Mouse (Mus musculus) kidney, embryonic 16.5 days (tissue): ENCODE measurements around the gene Lama2. TPM values are rescaled to one million over a fixed set of nuclear protein-coding genes. Genes with fewer than 3 reads are reported as not detected.

Experiments used
- ATAC-seq: fragments of 200-750 bp; cut with Nextera tagmentation; 2 replicates; pipeline ENCODE4 v1.8.0; 2017; ENCODE audit warnings: moderate TSS enrichment; ENCODE audit not compliant: low FRiP score, low TSS enrichment
- H3K27ac ChIP-seq: fragments of 300-500 bp; sonication (generic); 2 replicates; pipeline ENCODE4 v1.5.1; 2014; ENCODE audit warnings: low read length
- H3K27me3 ChIP-seq: fragments of 300-500 bp; sonication (generic); 2 replicates; pipeline ENCODE4 v1.6.1; 2014; ENCODE audit warnings: low read length, control low read depth, mixed read lengths; ENCODE audit not compliant: insufficient read depth
- H3K36me3 ChIP-seq: fragments of 300-500 bp; sonication (generic); 2 replicates; pipeline ENCODE4 v1.6.1; 2014; ENCODE audit warnings: low read length, control low read depth, mixed read lengths; ENCODE audit not compliant: insufficient read depth
- H3K4me1 ChIP-seq: fragments of 300-500 bp; sonication (generic); 2 replicates; pipeline ENCODE4 v1.6.1; 2014; ENCODE audit warnings: low read length, control low read depth, mixed read lengths; ENCODE audit not compliant: insufficient read depth
- H3K4me2 ChIP-seq: fragments of 300-500 bp; sonication (generic); replicated peaks from 2 replicates; pipeline ENCODE4 v1.6.1; 2014; ENCODE audit warnings: low read depth, low read length
- H3K4me3 ChIP-seq: fragments of 300-500 bp; sonication (generic); 2 replicates; pipeline ENCODE4 v1.5.1; 2014; ENCODE audit warnings: mild to moderate bottlenecking, low read length
- H3K9ac ChIP-seq: fragments of 300-500 bp; sonication (generic); replicated peaks from 2 replicates; pipeline ENCODE4 v1.6.1; 2014; ENCODE audit warnings: low read length
- H3K9me3 ChIP-seq: fragments of 300-500 bp; sonication (generic); 2 replicates; pipeline ENCODE4 v1.6.1; 2016; ENCODE audit warnings: low read length, control low read depth
- WGBS: fragments of 180-500 bp; shearing (Covaris S2); extraction: QIAGEN DNeasy Blood & Tissue Kit; methylation state at CpG from one replicate; pipeline ENCODE4 v1.1.7; 2014; 5-methylcytosine and 5-hydroxymethylcytosine counted together
- polyA plus RNA-seq: library from polyadenylated mRNA; unstranded; fragments of >200 nt; fragmentation: Nextera tagmentation; extraction: Ambion mirVana; gene quantifications from 2 replicates; pipeline ENCODE4 v1.2.1, GENCODE M21; 2015

Gene Lama2
- polyA plus RNA-seq, 1 experiment from 2014 or later, result 12.7 TPM

GRCm38 (mm10) chr10:27135768-27136167, 483.8 kb downstream of the Lama2 start:
- H3K36me3 ChIP-seq, result no peaks in the 10 kb centered on the region
- ATAC-seq, result no peak

GRCm38 (mm10) chr10:27133135-27133534, 486.4 kb downstream of the Lama2 start:
- peak; percentile 86; the same call in 1 of the 2 replicates for ATAC-seq
- Histone ChIP-seq H3K4me3 (no peak overlapping the region), H3K9me3 (no peaks in the 10 kb centered on the region), H3K36me3 (no peaks in the 10 kb centered on the region), H3K9ac (no peak overlapping the region), H3K4me1 (no peaks in the 10 kb centered on the region), H3K27me3 (no peaks in the 10 kb centered on the region), H3K27ac (no peak overlapping the region), H3K4me2 (no peak overlapping the region)
- 5% methylated on average over 1 of the region's 1 CpGs for WGBS

More at GRCm38 (mm10) chr10:27135768-27136167, 483.8 kb downstream of the Lama2 start:
- no peak overlapping the region for H3K4me2 ChIP-seq
- H3K27ac ChIP-seq, result no peak overlapping the region
- no peak overlapping the region for H3K9ac ChIP-seq
- 89% methylated on average over 1 of the region's 1 CpGs for WGBS
- H3K27me3 ChIP-seq, result no peaks in the 10 kb centered on the region
- H3K4me1 ChIP-seq, result peaks cover 3% of the 10 kb centered on the region
- no peak overlapping the region for H3K4me3 ChIP-seq
- no peaks in the 10 kb centered on the region for H3K9me3 ChIP-seq

- H3K36me3 ChIP-seq, result no peaks in the 10 kb centered on the region
- WGBS, result 55% methylated on average over 2 of the region's 2 CpGs
Measured at GRCm38 (mm10) chr10:27127454-27127853, 492.1 kb downstream of the Lama2 start.

GRCm38 (mm10) chr10:27123763-27124162, 495.8 kb downstream of the Lama2 start:
- Histone ChIP-seq H3K4me2 (no peak overlapping the region), H3K9me3 (no peaks in the 10 kb centered on the region), H3K27me3 (no peaks in the 10 kb centered on the region), H3K36me3 (no peaks in the 10 kb centered on the region), H3K4me1 (no peaks in the 10 kb centered on the region), H3K4me3 (no peak overlapping the region), H3K27ac (no peak overlapping the region), H3K9ac (no peak overlapping the region)
- ATAC-seq, result no peak
- 83% methylated on average over 5 of the region's 5 CpGs for WGBS

More at GRCm38 (mm10) chr10:27127454-27127853, 492.1 kb downstream of the Lama2 start:
- no peak overlapping the region for H3K27ac ChIP-seq
- no peak overlapping the region for H3K4me2 ChIP-seq
- H3K9me3 ChIP-seq, result no peaks in the 10 kb centered on the region
- no peaks in the 10 kb centered on the region for H3K27me3 ChIP-seq
- H3K9ac ChIP-seq, result no peak overlapping the region
- ATAC-seq, result no peak
- H3K4me1 ChIP-seq, result no peaks in the 10 kb centered on the region
- no peak overlapping the region for H3K4me3 ChIP-seq

- no peak overlapping the region for H3K4me3 ChIP-seq
- H3K9ac ChIP-seq, result no peak overlapping the region
- H3K27me3 ChIP-seq, result no peaks in the 10 kb centered on the region
- no peak overlapping the region for H3K27ac ChIP-seq
- no peaks in the 10 kb centered on the region for H3K36me3 ChIP-seq
- H3K9me3 ChIP-seq, result no peaks in the 10 kb centered on the region
- no peak overlapping the region for H3K4me2 ChIP-seq
- no peaks in the 10 kb centered on the region for H3K4me1 ChIP-seq
- ATAC-seq, result no peak
- 86% methylated on average over 3 of the region's 3 CpGs for WGBS
Measured at GRCm38 (mm10) chr10:27117815-27118214, 501.7 kb downstream of the Lama2 start.

- Histone ChIP-seq H3K4me2 (no peak overlapping the region), H3K9me3 (no peaks in the 10 kb centered on the region), H3K4me3 (no peak overlapping the region), H3K4me1 (no peaks in the 10 kb centered on the region), H3K27me3 (no peaks in the 10 kb centered on the region), H3K9ac (no peak overlapping the region), H3K36me3 (no peaks in the 10 kb centered on the region), H3K27ac (no peak overlapping the region)
- ATAC-seq, result no peak
- 81% methylated on average over 2 of the region's 2 CpGs for WGBS
Measured at GRCm38 (mm10) chr10:27116938-27117647, 502.5 kb downstream of the Lama2 start.

GRCm38 (mm10) chr10:27114131-27114530, 505.4 kb downstream of the Lama2 start:
- no peaks in the 10 kb centered on the region for H3K36me3 ChIP-seq
- H3K27ac ChIP-seq, result no peak overlapping the region
- H3K27me3 ChIP-seq, result no peaks in the 10 kb centered on the region
- H3K4me3 ChIP-seq, result no peak overlapping the region
- H3K9ac ChIP-seq, result no peak overlapping the region
- no peaks in the 10 kb centered on the region for H3K9me3 ChIP-seq
- no peaks in the 10 kb centered on the region for H3K4me1 ChIP-seq
- H3K4me2 ChIP-seq, result no peak overlapping the region
- WGBS, result 92% methylated on average over 3 of the region's 3 CpGs
- ATAC-seq, result no peak

GRCm38 (mm10) chr10:27103811-27104210, 515.7 kb downstream of the Lama2 start:
- Histone ChIP-seq H3K36me3 (no peaks in the 10 kb centered on the region), H3K9ac (no peak overlapping the region), H3K27me3 (no peaks in the 10 kb centered on the region), H3K9me3 (no peaks in the 10 kb centered on the region), H3K4me2 (no peak overlapping the region), H3K4me1 (no peaks in the 10 kb centered on the region), H3K4me3 (no peak overlapping the region), H3K27ac (no peak overlapping the region)
- 80% methylated on average over 5 of the region's 5 CpGs for WGBS
- ATAC-seq, result no peak

GRCm38 (mm10) chr10:27101800-27102353, 517.7 kb downstream of the Lama2 start:
- Histone ChIP-seq H3K36me3 (no peaks in the 10 kb centered on the region), H3K27ac (no peak overlapping the region), H3K9ac (no peak overlapping the region), H3K4me2 (no peak overlapping the region), H3K4me3 (no peak overlapping the region), H3K4me1 (no peaks in the 10 kb centered on the region), H3K27me3 (no peaks in the 10 kb centered on the region), H3K9me3 (no peaks in the 10 kb centered on the region)
- WGBS, result 56% methylated on average over 3 of the region's 3 CpGs
- ATAC-seq, result no peak

- Histone ChIP-seq H3K4me1 (no peaks in the 10 kb centered on the region), H3K36me3 (no peaks in the 10 kb centered on the region), H3K27ac (no peak overlapping the region), H3K9ac (no peak overlapping the region), H3K4me2 (no peak overlapping the region), H3K4me3 (no peak overlapping the region), H3K9me3 (no peaks in the 10 kb centered on the region), H3K27me3 (no peaks in the 10 kb centered on the region)
- 91% methylated on average over 2 of the region's 2 CpGs for WGBS
- no peak for ATAC-seq
Measured at GRCm38 (mm10) chr10:27077113-27077512, 542.4 kb downstream of the Lama2 start.
